Mouse (Mus musculus) hindbrain, embryonic 14.5 days (tissue): ENCODE measurements around the gene Atg16l2. TPM values are rescaled to one million over a fixed set of nuclear protein-coding genes. Genes with fewer than 3 reads are reported as not detected.

Experiments used
- ATAC-seq: fragments of 200-750 bp; cut with Nextera tagmentation; 2 replicates; pipeline ENCODE4 v1.8.0; 2017; ENCODE audit warnings: moderate number of reproducible peaks, mild to moderate bottlenecking, moderate TSS enrichment, moderate library complexity; ENCODE audit not compliant: low FRiP score
- DNase-seq: peaks from one replicate; pipeline ENCODE4 v3.0.0-alpha.2; 2015; ENCODE audit warnings: low spot score
- H3K27ac ChIP-seq: fragments of 300-500 bp; sonication (generic); 2 replicates; pipeline ENCODE4 v1.5.1; 2014; ENCODE audit warnings: mild to moderate bottlenecking, moderate library complexity
- H3K27me3 ChIP-seq: fragments of 300-500 bp; sonication (generic); 2 replicates; pipeline ENCODE4 v1.6.1; 2014; ENCODE audit warnings: mild to moderate bottlenecking, low read length, mixed read lengths; ENCODE audit not compliant: control insufficient read depth, insufficient read depth
- H3K36me3 ChIP-seq: fragments of 300-500 bp; sonication (generic); replicated peaks from 2 replicates; pipeline ENCODE4 v1.6.1; 2014; ENCODE audit not compliant: control insufficient read depth, insufficient read depth
- H3K4me1 ChIP-seq: fragments of 300-500 bp; sonication (generic); replicated peaks from 2 replicates; pipeline ENCODE4 v1.6.1; 2014; ENCODE audit warnings: antibody characterized with exemption, low read length, mixed read lengths; ENCODE audit not compliant: control insufficient read depth, insufficient read depth
- H3K4me2 ChIP-seq: fragments of 300-500 bp; sonication (generic); replicated peaks from 2 replicates; pipeline ENCODE4 v1.6.1; 2014; ENCODE audit warnings: mild to moderate bottlenecking, moderate library complexity
- H3K4me3 ChIP-seq: fragments of 300-500 bp; sonication (generic); replicated peaks from 2 replicates; pipeline ENCODE4 v1.5.1; 2014; ENCODE audit warnings: mild to moderate bottlenecking, low read length
- H3K9ac ChIP-seq: fragments of 300-500 bp; sonication (generic); 2 replicates; pipeline ENCODE4 v1.6.1; 2014
- H3K9me3 ChIP-seq: fragments of 300-500 bp; sonication (generic); 2 replicates; pipeline ENCODE4 v1.6.1; 2016; ENCODE audit warnings: low read length; ENCODE audit not compliant: control insufficient read depth
- WGBS: fragments of 180-500 bp; shearing (Covaris S2); extraction: QIAGEN DNeasy Blood & Tissue Kit; methylation state at CpG from one replicate; pipeline ENCODE4 v1.1.7; 2014; 5-methylcytosine and 5-hydroxymethylcytosine counted together
- polyA plus RNA-seq: library from polyadenylated mRNA; unstranded; fragments of >200 nt; fragmentation: Nextera tagmentation; extraction: Ambion mirVana; gene quantifications from 2 replicates; pipeline ENCODE4 v1.2.1, GENCODE M21; 2014

Gene Atg16l2
- polyA plus RNA-seq, 1 experiment from 2014 or later = 19.3 TPM

DNA sequence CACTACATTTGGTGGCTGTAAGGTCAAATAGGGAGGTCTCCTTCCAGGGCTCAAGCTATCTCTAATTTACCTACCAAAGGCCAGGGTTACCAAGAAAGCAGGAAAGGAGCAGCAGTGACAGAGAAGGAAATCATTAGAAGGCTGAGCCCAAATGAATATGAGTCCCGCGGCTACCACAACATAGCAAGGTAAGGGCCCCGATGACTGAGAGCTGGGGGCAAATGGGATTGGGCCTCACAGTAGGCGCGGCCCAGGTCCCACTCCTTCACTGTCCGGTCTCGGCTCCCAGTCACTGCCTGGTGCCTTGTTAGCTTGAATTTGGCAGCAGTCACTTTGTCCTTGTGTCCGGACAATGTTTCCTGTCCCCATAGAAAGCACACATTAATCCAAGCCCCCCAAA is 10.4 kb downstream of the Atg16l2 start:
- DNase-seq (no peak), ATAC-seq (no peak)
- Histone ChIP-seq H3K27me3 (no peaks in the 10 kb centered on the region), H3K9ac (no peak overlapping the region), H3K4me3 (no peak overlapping the region), H3K4me1 (peaks cover 6% of the 10 kb centered on the region; the same call in 1 of the 2 replicates), H3K4me2 (no peak overlapping the region), H3K27ac (no peak overlapping the region), H3K9me3 (no peaks in the 10 kb centered on the region), H3K36me3 (peaks cover 17% of the 10 kb centered on the region)
- 93% methylated on average over 8 of the region's 8 CpGs for WGBS

GRCm38 (mm10) chr7:101291211-101291610 is 10.8 kb downstream of the Atg16l2 start:
- Histone ChIP-seq H3K4me1 (peaks cover 4% of the 10 kb centered on the region; the same call in 1 of the 2 replicates), H3K36me3 (peaks cover 20% of the 10 kb centered on the region), H3K4me3 (no peak overlapping the region), H3K9me3 (no peaks in the 10 kb centered on the region), H3K4me2 (no peak overlapping the region), H3K27ac (no peak overlapping the region), H3K27me3 (no peaks in the 10 kb centered on the region), H3K9ac (no peak overlapping the region)
- no peak for ATAC-seq
- 92% methylated on average over 5 of the region's 5 CpGs for WGBS
- no peak for DNase-seq

- H3K9ac ChIP-seq = no peak overlapping the region
- no peaks in the 10 kb centered on the region for H3K4me1 ChIP-seq
- no peak overlapping the region for H3K27ac ChIP-seq
- no peak for ATAC-seq
- 95% methylated on average over 10 of the region's 10 CpGs for WGBS
- DNase-seq = no peak
- no peaks in the 10 kb centered on the region for H3K9me3 ChIP-seq
- H3K4me3 ChIP-seq = no peak overlapping the region
- H3K27me3 ChIP-seq = no peaks in the 10 kb centered on the region
- no peak overlapping the region for H3K4me2 ChIP-seq
- H3K36me3 ChIP-seq = peaks cover 28% of the 10 kb centered on the region
These were observed 11.7 kb downstream of the Atg16l2 start for GRCm38 (mm10) chr7:101290401-101290800.

DNA sequence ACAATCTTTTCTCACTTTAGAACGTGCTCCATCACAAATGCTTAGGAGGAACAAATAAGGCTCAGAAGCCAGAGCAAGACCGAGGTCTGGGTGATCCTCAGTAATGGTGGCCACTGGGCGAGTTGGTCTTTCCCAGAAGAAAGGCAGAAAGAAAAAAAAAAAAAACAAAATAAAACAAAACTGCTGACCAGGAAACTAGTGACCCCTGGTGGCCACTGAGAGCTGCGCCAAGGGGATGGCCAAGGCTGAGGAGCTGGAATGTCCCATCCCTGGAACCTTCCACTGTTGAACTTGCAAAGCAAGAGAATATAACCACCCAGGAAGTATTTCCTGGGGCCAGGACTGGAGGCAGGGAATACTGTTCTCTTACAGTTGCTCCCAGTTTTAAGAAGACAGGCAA is 13.6 kb downstream of the Atg16l2 start:
- ATAC-seq (no peak), DNase-seq (peak; percentile 66)
- Histone ChIP-seq H3K4me3 (no peak overlapping the region), H3K27me3 (no peaks in the 10 kb centered on the region), H3K9ac (no peak overlapping the region), H3K4me2 (no peak overlapping the region), H3K4me1 (no peaks in the 10 kb centered on the region), H3K9me3 (no peaks in the 10 kb centered on the region), H3K27ac (no peak overlapping the region), H3K36me3 (peaks cover 45% of the 10 kb centered on the region)
- WGBS = 40% methylated on average over 4 of the region's 4 CpGs

DNA sequence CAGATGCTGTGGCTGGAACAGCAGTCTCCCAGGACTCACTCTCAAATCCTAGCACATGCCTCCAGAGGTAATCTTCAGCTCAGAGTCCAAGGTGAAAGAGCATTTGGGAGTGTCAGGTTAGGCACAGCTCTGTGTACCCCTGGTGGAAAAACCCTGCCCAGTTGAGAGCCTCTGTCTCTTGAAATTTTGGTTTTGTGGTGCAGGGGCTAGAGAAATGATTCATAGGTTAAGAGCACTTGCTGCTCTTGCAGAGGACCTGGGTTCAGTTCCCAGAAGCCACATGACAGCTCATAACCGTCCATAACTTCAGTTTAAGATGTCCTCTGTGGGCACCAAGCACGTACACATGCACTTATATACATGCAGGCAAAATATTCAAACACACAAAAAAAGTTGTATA is 14.2 kb downstream of the Atg16l2 start:
- no peak for ATAC-seq

GRCm38 (mm10) chr7:101286891-101287290 is 15.2 kb downstream of the Atg16l2 start:
- DNase-seq (no peak), ATAC-seq (no peak)
- H3K27ac ChIP-seq = no peak overlapping the region
- 86% methylated on average over 4 of the region's 4 CpGs for WGBS
- H3K4me3 ChIP-seq = no peak overlapping the region
- no peaks in the 10 kb centered on the region for H3K4me1 ChIP-seq
- H3K36me3 ChIP-seq = peaks cover 60% of the 10 kb centered on the region
- H3K27me3 ChIP-seq = no peaks in the 10 kb centered on the region
- H3K4me2 ChIP-seq = no peak overlapping the region
- H3K9ac ChIP-seq = no peak overlapping the region
- no peaks in the 10 kb centered on the region for H3K9me3 ChIP-seq

More for the DNA sequence above, 14.2 kb downstream of the Atg16l2 start:
- H3K27me3 ChIP-seq = no peaks in the 10 kb centered on the region
- no peaks in the 10 kb centered on the region for H3K4me1 ChIP-seq
- no peak overlapping the region for H3K9ac ChIP-seq
- no peaks in the 10 kb centered on the region for H3K9me3 ChIP-seq
- no peak overlapping the region for H3K4me3 ChIP-seq
- H3K36me3 ChIP-seq = peaks cover 51% of the 10 kb centered on the region
- no peak overlapping the region for H3K27ac ChIP-seq
- 82% methylated on average over 2 of the region's 2 CpGs for WGBS
- H3K4me2 ChIP-seq = no peak overlapping the region
- DNase-seq = no peak

- H3K36me3 ChIP-seq = peaks cover 64% of the 10 kb centered on the region
- H3K9me3 ChIP-seq = no peaks in the 10 kb centered on the region
- H3K4me1 ChIP-seq = no peaks in the 10 kb centered on the region
- H3K4me3 ChIP-seq = no peak overlapping the region
- no peak overlapping the region for H3K27ac ChIP-seq
- H3K9ac ChIP-seq = no peak overlapping the region
- no peak for DNase-seq
- no peak for ATAC-seq
- no peak overlapping the region for H3K4me2 ChIP-seq
- no peaks in the 10 kb centered on the region for H3K27me3 ChIP-seq
- 93% methylated on average over 1 of the region's 1 CpGs for WGBS
These were observed 17.5 kb downstream of the Atg16l2 start for GRCm38 (mm10) chr7:101284504-101284903.

DNA sequence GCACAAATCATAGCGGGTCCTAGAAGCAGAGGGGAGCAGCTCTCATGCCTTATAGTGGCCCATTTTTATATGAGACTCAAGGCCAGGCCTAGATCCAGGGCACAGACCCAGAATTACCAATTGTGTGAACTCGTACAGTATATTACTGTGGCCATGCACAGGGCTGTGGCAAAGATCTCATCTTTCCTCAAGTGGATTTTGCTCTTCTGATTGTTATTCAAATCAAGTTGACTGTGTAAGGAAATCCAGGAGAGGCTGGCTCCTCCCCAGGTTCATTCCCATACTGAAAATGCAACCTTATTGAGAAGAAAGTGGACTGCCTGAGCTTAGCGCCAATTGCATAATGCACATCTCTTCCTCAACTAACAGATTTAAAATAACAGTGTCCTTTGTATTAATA is 19.3 kb downstream of the Atg16l2 start:
- peaks cover 79% of the 10 kb centered on the region for H3K36me3 ChIP-seq
- 83% methylated on average over 3 of the region's 3 CpGs for WGBS

GRCm38 (mm10) chr7:101272466-101273160 is 29.4 kb downstream of the Atg16l2 start:
- 87% methylated on average over 8 of the region's 8 CpGs for WGBS
- H3K4me2 ChIP-seq = no peak overlapping the region
- H3K27me3 ChIP-seq = no peaks in the 10 kb centered on the region

More for the DNA sequence above, 19.3 kb downstream of the Atg16l2 start:
- ATAC-seq = no peak
- no peak for DNase-seq
- Histone ChIP-seq H3K27ac (no peak overlapping the region), H3K4me2 (no peak overlapping the region), H3K4me3 (no peak overlapping the region), H3K9ac (no peak overlapping the region), H3K27me3 (no peaks in the 10 kb centered on the region), H3K9me3 (no peaks in the 10 kb centered on the region), H3K4me1 (no peaks in the 10 kb centered on the region)

DNA sequence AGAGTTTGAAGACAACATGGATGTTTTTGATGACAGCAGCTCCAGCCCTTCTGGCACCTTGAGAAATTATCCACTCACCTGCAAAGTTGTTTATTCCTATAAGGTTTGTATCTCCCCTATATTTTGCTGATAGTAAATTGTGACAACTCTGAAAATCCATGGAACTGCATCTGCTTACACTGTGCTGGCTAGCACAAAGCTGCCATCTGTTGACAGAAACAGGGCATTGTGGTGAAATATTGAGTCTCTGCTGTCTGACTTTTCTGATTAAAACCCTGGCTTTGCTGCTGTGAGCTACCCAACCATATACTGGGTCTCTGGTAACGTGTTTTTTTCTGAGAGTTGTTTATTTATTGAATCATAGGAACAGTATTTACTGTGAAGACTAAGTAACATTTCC is 30.4 kb downstream of the Atg16l2 start:
- 81% methylated on average over 1 of the region's 1 CpGs for WGBS

More at GRCm38 (mm10) chr7:101272466-101273160, 29.4 kb downstream of the Atg16l2 start:
- no peaks in the 10 kb centered on the region for H3K9me3 ChIP-seq
- H3K36me3 ChIP-seq = peaks cover 55% of the 10 kb centered on the region
- ATAC-seq = no peak
- H3K4me3 ChIP-seq = no peak overlapping the region
- H3K27ac ChIP-seq = no peak overlapping the region
- no peak overlapping the region for H3K9ac ChIP-seq
- H3K4me1 ChIP-seq = no peaks in the 10 kb centered on the region
- no peak for DNase-seq

More for the DNA sequence above, 30.4 kb downstream of the Atg16l2 start:
- no peak overlapping the region for H3K4me2 ChIP-seq
- H3K4me1 ChIP-seq = no peaks in the 10 kb centered on the region
- no peak overlapping the region for H3K27ac ChIP-seq
- ATAC-seq = no peak
- no peaks in the 10 kb centered on the region for H3K9me3 ChIP-seq
- DNase-seq = no peak
- no peaks in the 10 kb centered on the region for H3K27me3 ChIP-seq
- no peak overlapping the region for H3K4me3 ChIP-seq
- peaks cover 46% of the 10 kb centered on the region for H3K36me3 ChIP-seq
- no peak overlapping the region for H3K9ac ChIP-seq
